Mouse (Mus musculus): Measurements from ENCODE around the gene Anapc16. TPM values are rescaled to one million over a fixed set of nuclear protein-coding genes. Genes with fewer than 3 reads are reported as not detected.
A peak's percentile ranks its signal among the peaks of the same experiment; 100 is the strongest.

Anapc16 gene
- polyA plus RNA-seq, 1 experiment, result 62.1 TPM

DNA sequence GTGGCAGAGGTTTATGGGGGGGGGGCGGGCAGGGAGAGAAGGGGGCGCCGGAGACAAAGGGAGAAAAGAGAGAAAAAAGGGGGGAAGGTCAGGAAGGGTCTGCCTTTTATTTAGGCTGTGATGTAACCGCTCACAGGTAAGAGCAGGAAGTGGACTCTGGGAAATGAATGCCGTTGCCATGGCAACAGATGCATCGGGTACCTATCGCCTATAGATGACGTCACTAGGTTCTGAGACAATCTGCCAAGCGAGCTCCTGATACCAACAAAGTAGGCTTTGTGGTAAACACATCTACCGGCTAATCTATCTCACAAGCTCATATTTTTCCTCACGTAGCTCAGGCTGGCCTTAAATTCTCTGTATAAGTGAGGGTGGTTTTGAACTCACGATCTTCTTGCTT lies 43.4 kb downstream of the Anapc16 start:
- H3K36me3 ChIP-seq (ENCODE audit: control insufficient read depth, insufficient read depth, low read length), result no peaks in the 10 kb centered on the region
- no peak for TF ChIP-seq POLR2A (IDR thresholded peaks at IDR 0.05; ENCODE audit: low read depth, low read length)
- TF ChIP-seq CTCF (IDR thresholded peaks at IDR 0.05; ENCODE audit: extremely low read depth, insufficient read depth, insufficient read length, insufficient replicate concordance), result no peak
- H3K4me3 ChIP-seq (ENCODE audit: extremely low read depth, insufficient read depth, insufficient read length), result no peak overlapping the region
- peaks cover 5% of the 10 kb centered on the region; the same call in 1 of the 2 replicates for H3K4me1 ChIP-seq (ENCODE audit: control insufficient read depth, insufficient read depth, insufficient read length)
- 87% methylated on average over 12 of the region's 12 CpGs for WGBS
- no peak overlapping the region for H3K27ac ChIP-seq (ENCODE audit: insufficient read depth, low read length)
- no peak for DNase-seq (ENCODE audit: low read depth in 1 of 2, low spot score in 2 of 2)
- no peaks in the 10 kb centered on the region for H3K27me3 ChIP-seq (ENCODE audit: control insufficient read depth, insufficient read depth, low read length)

DNA sequence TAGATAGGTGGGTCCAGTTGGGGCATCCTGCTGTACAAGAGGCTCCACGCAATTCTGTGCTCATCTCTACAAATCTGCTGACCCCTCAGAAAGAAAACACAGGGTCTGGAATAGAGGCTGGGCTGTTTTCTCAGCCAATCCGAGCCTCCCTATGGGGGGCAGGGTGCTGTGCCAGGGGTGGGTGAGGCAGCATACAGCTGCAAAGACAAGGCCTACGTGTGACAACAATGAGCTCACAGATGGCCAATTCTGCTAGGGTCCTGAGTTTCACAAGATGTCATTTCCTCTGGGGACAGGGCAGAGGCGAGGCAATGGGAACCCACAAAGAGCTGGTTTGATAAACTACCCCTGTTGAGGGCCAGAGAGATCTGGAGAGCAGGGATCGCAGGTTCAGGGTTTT lies 44.5 kb downstream of the Anapc16 start:
- 53% methylated on average over 5 of the region's 5 CpGs for WGBS
- TF ChIP-seq CTCF (IDR thresholded peaks at IDR 0.05; ENCODE audit: extremely low read depth, insufficient read depth, insufficient read length, insufficient replicate concordance) (no peak), POLR2A (IDR thresholded peaks at IDR 0.05; ENCODE audit: low read depth, low read length) (no peak)
- H3K4me1 ChIP-seq (ENCODE audit: control insufficient read depth, insufficient read depth, insufficient read length), result peaks cover 5% of the 10 kb centered on the region; the same call in 1 of the 2 replicates
- no peak overlapping the region for H3K4me3 ChIP-seq (ENCODE audit: extremely low read depth, insufficient read depth, insufficient read length)
- DNase-seq (ENCODE audit: low read depth in 1 of 2, low spot score in 2 of 2), result no peak
- H3K27me3 ChIP-seq (ENCODE audit: control insufficient read depth, insufficient read depth, low read length), result no peaks in the 10 kb centered on the region
- no peak overlapping the region for H3K27ac ChIP-seq (ENCODE audit: insufficient read depth, low read length)
- no peaks in the 10 kb centered on the region for H3K36me3 ChIP-seq (ENCODE audit: control insufficient read depth, insufficient read depth, low read length)

DNA sequence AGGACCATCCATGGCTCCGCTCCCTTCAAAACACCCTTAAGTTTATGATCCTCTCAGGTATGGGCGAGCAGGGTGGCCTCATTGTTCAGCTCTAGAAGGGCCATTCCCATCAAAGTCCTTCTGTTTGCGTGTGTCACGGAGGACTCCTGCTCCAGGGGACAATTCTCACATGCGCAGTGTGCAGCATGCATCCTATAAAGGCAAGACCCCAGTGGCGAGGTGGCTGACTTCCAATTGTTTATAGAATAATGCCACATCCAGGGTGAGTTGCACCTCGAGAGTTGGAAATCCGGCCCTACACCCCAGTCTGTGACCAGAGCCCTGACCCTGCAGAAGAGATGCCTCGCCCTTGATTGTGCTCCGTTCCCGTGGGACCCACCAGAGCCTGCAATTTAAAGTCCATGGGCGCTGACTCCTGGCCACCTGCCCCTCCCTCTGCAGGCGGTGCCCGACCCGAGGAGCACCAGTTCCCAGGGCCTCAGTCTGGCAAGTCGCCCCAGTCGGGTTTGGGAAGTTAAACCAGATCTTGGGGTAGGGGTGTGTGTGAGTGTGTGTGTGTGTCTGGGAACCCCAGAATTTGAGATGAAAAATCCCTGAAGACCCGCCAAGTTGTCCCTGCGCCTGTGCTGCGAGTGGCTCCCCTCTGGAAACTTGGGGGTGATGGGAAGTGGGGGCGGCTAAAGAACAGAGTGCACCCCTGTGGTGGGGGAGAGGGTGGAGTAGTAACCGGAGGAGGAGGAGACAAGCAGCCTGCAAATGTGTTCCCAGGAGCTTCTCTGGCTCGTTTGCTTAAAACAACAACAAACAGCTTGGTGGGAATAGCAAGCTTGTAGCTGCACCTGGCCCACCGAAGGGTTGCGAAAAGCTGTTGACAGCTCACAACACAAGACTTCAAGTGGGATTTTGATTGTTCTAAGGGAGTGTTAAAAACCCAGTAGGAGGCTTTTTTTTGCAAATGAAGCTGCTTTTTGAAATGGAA lies 45.5 kb downstream of the Anapc16 start:
- H3K27ac ChIP-seq (ENCODE audit: insufficient read depth, low read length), result no peak overlapping the region; the same call in 1 of the 2 replicates
- no peaks in the 10 kb centered on the region for H3K27me3 ChIP-seq (ENCODE audit: control insufficient read depth, insufficient read depth, low read length)
- no peak overlapping the region for H3K4me3 ChIP-seq (ENCODE audit: extremely low read depth, insufficient read depth, insufficient read length)
- 70% methylated on average over 25 of the region's 25 CpGs for WGBS
- H3K4me1 ChIP-seq (ENCODE audit: control insufficient read depth, insufficient read depth, insufficient read length), result peaks cover 5% of the 10 kb centered on the region; the same call in 1 of the 2 replicates
- no peak for TF ChIP-seq CTCF (IDR thresholded peaks at IDR 0.05; ENCODE audit: extremely low read depth, insufficient read depth, insufficient read length, insufficient replicate concordance)
- TF ChIP-seq POLR2A (IDR thresholded peaks at IDR 0.05; ENCODE audit: low read depth, low read length), result no peak
- DNase-seq (ENCODE audit: low read depth in 1 of 2, low spot score in 2 of 2), result no peak
- no peaks in the 10 kb centered on the region for H3K36me3 ChIP-seq (ENCODE audit: control insufficient read depth, insufficient read depth, low read length)

DNA sequence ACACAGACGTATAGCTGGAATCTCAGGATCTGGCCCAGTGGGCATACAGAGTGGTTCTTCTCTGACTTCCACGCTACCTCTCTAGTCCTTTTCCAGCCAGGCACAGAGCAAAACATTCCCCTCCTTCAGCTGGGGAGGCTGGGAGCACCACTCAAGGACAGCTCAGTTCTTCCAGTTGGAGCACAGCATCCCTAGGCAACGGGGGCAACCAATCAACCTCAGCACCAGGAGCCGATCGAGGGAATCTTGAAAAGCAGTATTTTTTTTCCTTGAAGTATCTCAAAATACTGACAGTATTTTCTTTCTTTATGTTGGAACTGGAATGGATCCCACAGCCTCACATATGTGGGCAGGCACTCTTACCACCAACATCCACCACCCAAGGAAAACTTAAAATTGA lies 46.3 kb downstream of the Anapc16 start:
- Histone ChIP-seq H3K27ac (ENCODE audit: insufficient read depth, low read length) (no peak overlapping the region), H3K4me1 (ENCODE audit: control insufficient read depth, insufficient read depth, insufficient read length) (peaks cover 5% of the 10 kb centered on the region; the same call in 1 of the 2 replicates), H3K27me3 (ENCODE audit: control insufficient read depth, insufficient read depth, low read length) (no peaks in the 10 kb centered on the region), H3K36me3 (ENCODE audit: control insufficient read depth, insufficient read depth, low read length) (no peaks in the 10 kb centered on the region), H3K4me3 (ENCODE audit: extremely low read depth, insufficient read depth, insufficient read length) (no peak overlapping the region)
- WGBS, result 93% methylated on average over 5 of the region's 5 CpGs
- DNase-seq (ENCODE audit: low read depth in 1 of 2, low spot score in 2 of 2), result no peak
- TF ChIP-seq CTCF (IDR thresholded peaks at IDR 0.05; ENCODE audit: extremely low read depth, insufficient read depth, insufficient read length, insufficient replicate concordance), result no peak

DNA sequence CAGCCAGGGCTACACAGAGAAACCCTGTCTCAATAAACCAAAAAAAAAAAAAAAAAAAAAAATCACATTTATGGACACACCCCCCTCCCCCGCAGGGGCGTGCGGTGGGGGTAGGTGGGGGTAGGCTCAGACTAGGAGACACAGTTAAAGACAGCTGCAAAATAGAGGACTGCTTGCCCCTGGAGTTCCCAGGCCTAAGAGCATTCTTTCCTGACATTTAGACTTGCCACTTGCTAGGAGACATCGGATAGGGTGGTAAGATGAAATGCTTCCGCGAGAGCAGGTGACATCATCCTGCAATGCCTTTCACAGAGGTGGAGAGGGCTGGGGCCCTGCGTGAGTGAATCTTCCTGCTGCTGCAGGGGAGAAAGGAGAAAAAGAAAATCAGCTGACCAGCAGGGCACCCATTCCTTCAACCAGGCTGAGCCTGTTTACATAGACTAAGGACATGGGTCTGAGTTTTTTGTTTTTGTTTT lies 49.3 kb downstream of the Anapc16 start:
- Histone ChIP-seq H3K4me1 (ENCODE audit: control insufficient read depth, insufficient read depth, insufficient read length) (peaks cover 5% of the 10 kb centered on the region; the same call in 1 of the 2 replicates), H3K4me3 (ENCODE audit: extremely low read depth, insufficient read depth, insufficient read length) (no peak overlapping the region), H3K27ac (ENCODE audit: insufficient read depth, low read length) (no peak overlapping the region), H3K36me3 (ENCODE audit: control insufficient read depth, insufficient read depth, low read length) (peaks cover 14% of the 10 kb centered on the region), H3K27me3 (ENCODE audit: control insufficient read depth, insufficient read depth, low read length) (no peaks in the 10 kb centered on the region)
- DNase-seq (ENCODE audit: low read depth in 1 of 2, low spot score in 2 of 2), result no peak
- 56% methylated on average over 7 of the region's 7 CpGs for WGBS
- no peak for TF ChIP-seq CTCF (IDR thresholded peaks at IDR 0.05; ENCODE audit: extremely low read depth, insufficient read depth, insufficient read length, insufficient replicate concordance)

DNA sequence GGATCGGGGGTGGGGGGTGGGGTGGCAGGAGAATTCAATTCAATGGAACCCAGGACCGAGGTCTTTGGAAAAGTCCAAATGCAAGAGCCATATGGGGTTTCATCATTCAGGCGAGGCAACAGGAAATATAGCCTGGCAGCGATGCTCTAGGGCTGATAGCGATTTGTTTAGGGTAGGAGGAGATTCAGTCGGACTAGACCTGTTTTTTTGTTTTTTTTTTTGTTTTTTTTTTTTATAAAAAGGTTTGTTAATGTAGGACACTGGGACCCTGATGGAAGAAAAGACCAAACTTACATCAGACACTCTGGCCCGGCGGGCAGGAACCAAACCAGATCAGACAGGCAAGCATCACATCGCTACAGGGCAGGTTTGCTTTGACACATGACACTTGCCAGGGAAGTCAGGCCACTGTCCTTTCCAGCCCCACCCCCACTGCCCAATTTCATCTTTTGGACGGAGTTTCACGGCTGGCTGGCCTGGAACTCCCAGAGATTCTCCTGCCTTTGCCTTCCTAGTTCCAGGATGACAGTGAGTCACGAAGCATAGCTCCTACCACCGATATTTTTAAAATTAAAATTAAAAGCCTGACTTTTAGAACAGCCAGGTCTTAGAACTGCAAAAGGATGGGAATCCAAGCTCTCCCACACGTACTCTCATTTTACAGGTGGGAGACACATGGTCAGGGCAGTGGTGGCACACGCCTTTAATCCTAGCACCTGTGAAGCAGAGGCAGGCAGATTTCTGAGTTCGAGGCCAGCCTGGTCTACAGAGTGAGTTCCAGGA lies 50.0 kb downstream of the Anapc16 start:
- Histone ChIP-seq H3K36me3 (ENCODE audit: control insufficient read depth, insufficient read depth, low read length) (peaks cover 14% of the 10 kb centered on the region), H3K27ac (ENCODE audit: insufficient read depth, low read length) (peak overlapping the region; percentile 44; the same call in 1 of the 2 replicates), H3K4me3 (ENCODE audit: extremely low read depth, insufficient read depth, insufficient read length) (peak overlapping the region; percentile 64; the same call in 1 of the 2 replicates), H3K4me1 (ENCODE audit: control insufficient read depth, insufficient read depth, insufficient read length) (peaks cover 2% of the 10 kb centered on the region; the same call in 1 of the 2 replicates), H3K27me3 (ENCODE audit: control insufficient read depth, insufficient read depth, low read length) (no peaks in the 10 kb centered on the region)
- TF ChIP-seq CTCF (IDR thresholded peaks at IDR 0.05; ENCODE audit: extremely low read depth, insufficient read depth, insufficient read length, insufficient replicate concordance), result no peak
- DNase-seq (ENCODE audit: low read depth in 1 of 2, low spot score in 2 of 2), result no peak
- WGBS, result 45% methylated on average over 16 of the region's 16 CpGs
